Mouse (Mus musculus): Measurements from ENCODE around the gene Abcd1. TPM values are rescaled to one million over a fixed set of nuclear protein-coding genes. Genes with fewer than 3 reads are reported as not detected.

The Abcd1 gene
- 67.1 to 75.5 TPM (median 69.5 TPM) in 4 replicates for total RNA-seq (2023)

DNA sequence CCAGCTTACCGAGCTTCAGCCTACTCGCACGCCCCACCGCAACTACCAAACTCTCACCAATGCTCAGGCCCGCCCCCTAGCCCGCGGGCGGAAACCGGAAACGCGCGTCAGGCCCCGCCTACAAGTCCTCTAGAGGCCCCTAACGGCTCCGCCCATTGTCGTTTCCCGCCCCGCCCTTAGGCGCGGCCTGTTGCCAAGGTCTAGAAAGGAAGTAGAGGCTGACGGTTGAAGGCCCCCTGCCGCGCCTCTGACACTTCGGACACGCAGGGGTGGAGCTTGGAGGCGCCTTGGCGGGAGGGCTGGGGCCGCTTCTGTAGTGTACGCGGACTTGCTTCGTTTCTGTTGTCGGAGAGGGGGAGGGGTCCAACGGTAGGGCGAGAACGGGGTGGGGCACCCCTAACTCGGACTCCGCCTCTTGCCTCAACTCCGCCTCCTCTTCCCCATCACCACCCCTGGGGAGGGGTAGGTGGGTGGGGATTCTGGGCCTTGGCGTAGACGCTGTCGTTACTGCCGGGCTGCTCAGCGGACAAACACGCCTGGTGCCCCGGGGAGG lies at the start of gene Abcd1, which contains the start of gene Bcap31:
Gene Abcd1, plus strand, starts transcription at position 489 of the 553 bp plus-strand sequence.
Gene Bcap31, minus strand, starts transcription at position 67 of the 553 bp plus-strand sequence.

DNA sequence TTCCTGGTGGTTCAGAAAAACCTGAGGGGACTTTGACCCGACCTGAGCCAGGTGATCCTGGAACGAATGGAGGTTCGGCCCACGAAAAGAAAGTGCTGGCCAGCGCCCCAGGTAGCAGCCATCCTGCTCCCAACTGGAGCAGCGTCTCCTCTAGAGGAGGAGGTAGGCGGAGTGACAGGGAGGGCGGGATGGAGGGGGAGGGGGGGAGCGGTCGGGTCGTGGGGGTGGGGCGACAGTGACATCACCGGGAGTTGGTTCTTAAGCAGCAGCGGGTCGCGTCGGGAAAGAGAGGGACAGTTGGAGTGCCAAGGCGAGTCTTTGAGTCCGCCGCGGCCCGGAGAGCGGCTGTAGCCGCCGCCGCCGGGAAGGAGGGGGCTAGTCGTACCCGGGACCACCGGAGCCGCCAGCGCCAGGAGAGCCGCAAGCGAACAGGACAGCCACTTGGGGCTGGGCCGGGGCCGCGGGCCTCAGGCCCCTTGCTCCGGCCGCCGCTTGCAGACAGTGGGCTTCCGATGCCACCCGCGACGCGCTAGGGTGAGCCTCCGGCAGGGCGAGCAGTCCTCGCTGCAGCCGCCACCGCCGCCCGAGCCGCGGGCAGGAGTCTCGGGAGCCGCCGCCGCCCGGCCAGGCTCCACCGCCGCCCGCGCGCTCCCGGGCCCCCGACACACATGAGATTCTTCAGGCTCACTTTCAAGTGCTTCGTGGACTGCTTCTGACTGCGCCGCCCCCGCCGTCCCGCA lies 43.3 kb upstream of the Abcd1 start, which contains the start of gene Slc6a8:
Gene Slc6a8, plus strand, starts transcription at position 272 of the 740 bp plus-strand sequence.

DNA sequence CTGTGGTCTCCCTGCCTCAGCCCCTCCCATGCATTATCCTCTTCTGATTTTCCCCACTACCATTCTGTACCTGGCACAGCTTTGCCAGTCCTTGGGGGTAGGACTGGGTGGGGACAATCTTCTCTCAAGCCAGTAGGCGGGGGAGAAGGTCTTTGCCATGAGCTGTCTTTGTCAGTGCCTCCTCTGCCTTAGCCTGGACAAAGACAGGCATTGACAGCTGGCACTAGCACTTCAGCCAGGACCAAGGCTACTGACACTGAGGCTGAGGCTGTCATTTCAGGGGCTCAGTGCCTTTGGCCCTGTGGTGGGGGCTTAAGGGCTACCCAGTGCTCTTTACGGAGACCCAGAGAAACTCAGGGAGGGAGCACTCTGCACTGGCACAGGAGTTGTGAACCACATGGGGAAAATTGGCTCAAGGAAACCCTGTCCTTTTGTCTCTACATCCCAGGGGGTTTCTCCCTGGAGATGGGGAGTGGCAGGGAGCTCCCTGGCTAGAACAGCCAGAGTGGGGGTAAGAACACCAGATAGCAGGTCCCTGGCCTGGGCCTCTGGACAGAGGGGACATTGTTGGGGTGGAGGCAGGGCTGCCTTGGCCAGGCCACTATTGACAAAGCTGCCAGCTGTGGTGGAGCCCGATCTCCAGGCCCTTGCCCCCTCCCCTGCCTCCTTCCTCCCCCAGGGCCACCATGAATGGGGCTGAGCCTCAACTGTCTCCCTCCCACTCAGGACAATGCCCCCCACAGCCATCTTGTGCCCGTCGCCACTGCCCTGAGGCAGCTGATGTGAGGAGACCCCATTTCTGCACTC lies 40.1 kb downstream of the Abcd1 start, which contains the start of gene Plxnb3:
Gene Plxnb3, plus strand, starts transcription at position 757 of the 807 bp plus-strand sequence.

DNA sequence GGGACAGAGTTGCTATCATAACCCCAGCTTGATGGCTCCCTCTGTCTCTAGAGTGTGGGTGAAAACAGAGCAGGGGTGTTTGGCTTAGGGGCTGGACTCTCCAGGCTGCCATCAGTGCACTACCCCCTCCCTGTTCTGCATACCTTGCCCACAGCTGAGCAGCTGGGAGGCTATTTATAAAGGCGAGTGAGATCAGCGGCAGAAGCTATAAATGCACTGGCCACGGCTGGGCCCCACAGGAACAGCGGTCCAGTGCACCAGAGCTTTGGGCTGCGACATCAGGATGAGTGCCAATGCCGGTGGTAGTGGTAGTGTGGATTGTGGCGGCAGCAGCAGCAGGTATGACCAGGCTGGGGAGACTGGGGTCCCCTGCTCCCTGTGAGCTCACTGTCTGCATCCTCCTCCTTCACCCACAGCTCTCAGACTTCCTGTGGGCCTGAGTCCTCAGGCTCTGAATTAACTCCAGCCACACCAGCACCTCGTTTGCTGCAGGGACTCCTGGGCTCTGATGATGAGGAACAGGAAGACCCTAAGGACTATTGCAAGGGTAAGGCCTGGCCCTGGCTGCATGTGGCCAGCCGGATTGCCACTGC lies 57.9 kb downstream of the Abcd1 start, which contains the start of gene Srpk3:
Gene Srpk3, plus strand, starts transcription at position 238 of the 593 bp plus-strand sequence.

DNA sequence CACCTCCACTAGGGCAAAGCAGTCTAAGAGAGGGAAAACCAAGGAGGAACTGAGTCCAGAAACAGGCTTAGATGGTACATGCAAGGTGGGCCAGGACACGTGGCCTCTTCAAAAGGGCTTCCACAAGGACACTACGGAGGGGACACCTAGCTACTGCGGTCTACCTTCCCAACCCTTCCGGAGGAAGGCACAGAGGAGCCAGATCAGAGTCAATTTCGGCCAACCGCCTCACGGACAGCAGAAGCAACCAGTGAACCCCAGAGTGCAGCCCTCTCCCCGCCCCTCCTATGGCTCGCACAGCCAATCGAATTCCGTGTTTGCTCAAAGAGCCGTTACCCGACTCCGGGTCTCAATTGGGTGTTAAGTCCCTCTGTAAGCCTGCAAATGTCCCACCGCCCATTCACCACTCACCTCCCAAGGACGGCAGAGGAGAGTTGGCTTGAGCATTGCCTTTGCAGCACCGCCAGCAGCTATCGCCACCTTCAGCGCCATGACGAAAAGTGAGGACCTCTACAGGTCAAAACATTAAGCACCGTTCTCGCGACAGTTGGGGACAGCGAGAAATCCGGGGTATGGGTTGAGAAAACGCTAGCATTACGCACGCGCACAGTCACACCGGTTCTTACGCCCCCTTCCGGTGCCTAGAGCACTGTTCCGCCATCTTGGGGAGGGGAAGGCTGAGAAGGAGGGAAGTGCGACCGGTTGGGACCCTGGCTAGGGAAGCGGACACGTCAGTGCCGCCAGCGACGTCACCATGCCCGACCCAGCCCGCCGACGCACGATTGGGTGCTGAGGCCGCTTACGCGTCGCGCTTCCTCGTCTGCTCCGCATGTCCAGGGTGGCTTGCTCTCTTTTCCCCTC lies 70.2 kb downstream of the Abcd1 start, which contains the start of the genes Idh3g and Ssr4:
Gene Idh3g, minus strand, starts transcription at position 534 of the 861 bp plus-strand sequence.
Gene Ssr4, plus strand, starts transcription at position 665 of the 861 bp plus-strand sequence.

Other genes with a start within 250 kb of the Abcd1 start
- gene Bgn, start 233.0 kb upstream of the Abcd1 start, total RNA-seq (2023) = 0.44 to 0.89 TPM (median 0.83 TPM) in 3 of 4 replicates, not detected in the other
- gene Atp2b3, start 213.5 kb upstream of the Abcd1 start, total RNA-seq (2023) = not detected in 4 replicates
- not detected in 4 replicates for gene Dusp9, start 77.2 kb upstream of the Abcd1 start, total RNA-seq (2023)
- 1.1 TPM in 1 of 4 replicates, not detected in the others for gene Pnck, start 56.5 kb upstream of the Abcd1 start, total RNA-seq (2023)
- 0.64 to 1.6 TPM in 2 of 4 replicates, not detected in the others for gene Slc6a8, start 43.4 kb upstream of the Abcd1 start, total RNA-seq (2023)
- gene Bcap31, start 422 bp upstream of the Abcd1 start, total RNA-seq (2023) = 127 to 144 TPM (median 136 TPM) in 4 replicates
- gene Plxnb3, start 40.5 kb downstream of the Abcd1 start, total RNA-seq (2023) = 0.09 TPM in 1 of 4 replicates, not detected in the others
- gene Srpk3, start 57.8 kb downstream of the Abcd1 start, total RNA-seq (2023) = 162 to 174 TPM (median 166 TPM) in 4 replicates
- 144 to 159 TPM (median 154 TPM) in 4 replicates for gene Idh3g, start 70.3 kb downstream of the Abcd1 start, total RNA-seq (2023)
- gene Ssr4, start 70.4 kb downstream of the Abcd1 start, total RNA-seq (2023) = 126 to 139 TPM (median 134 TPM) in 4 replicates
- 0.52 to 1.3 TPM (median 0.90 TPM) in 4 replicates for gene Pdzd4, start 108.4 kb downstream of the Abcd1 start, total RNA-seq (2023)
- gene Avpr2, start 175.5 kb downstream of the Abcd1 start, total RNA-seq (2023) = 0.21 TPM in 1 of 4 replicates, not detected in the others
- 16.2 to 21.5 TPM (median 17.9 TPM) in 4 replicates for gene L1cam, start 179.5 kb downstream of the Abcd1 start, total RNA-seq (2023)
- 327 to 363 TPM (median 346 TPM) in 4 replicates for gene Arhgap4, start 205.3 kb downstream of the Abcd1 start, total RNA-seq (2023)
- 47.6 to 57.0 TPM (median 52.9 TPM) in 4 replicates for gene Naa10, start 205.3 kb downstream of the Abcd1 start, total RNA-seq (2023)
- 36.1 to 45.6 TPM (median 43.1 TPM) in 4 replicates for gene Renbp, start 214.3 kb downstream of the Abcd1 start, total RNA-seq (2023)
- gene Hcfc1, start 249.8 kb downstream of the Abcd1 start, total RNA-seq (2023) = 107 to 120 TPM (median 111 TPM) in 4 replicates

All from B cell, adult 62 days (primary cell).